Mouse (Mus musculus): ENCODE results near the gene Cfap54.

Gene Cfap54

GRCm38 (mm10) chr10:92791908-92792307 is 289.5 kb downstream of the Cfap54 start:
- ATAC-seq (ENCODE audit: insufficient number of reproducible peaks, low FRiP score, low TSS enrichment), result no peak

- no peak for ATAC-seq (ENCODE audit: insufficient number of reproducible peaks, low FRiP score, low TSS enrichment)
Observed at GRCm38 (mm10) chr10:92791531-92791900, 289.9 kb downstream of the Cfap54 start.

GRCm38 (mm10) chr10:92790893-92791530 is 290.4 kb downstream of the Cfap54 start:
- ATAC-seq (ENCODE audit: insufficient number of reproducible peaks, low FRiP score, low TSS enrichment), result no peak

GRCm38 (mm10) chr10:92790247-92790646 is 291.2 kb downstream of the Cfap54 start:
- no peak for ATAC-seq (ENCODE audit: insufficient number of reproducible peaks, low FRiP score, low TSS enrichment)

GRCm38 (mm10) chr10:92788410-92789096 is 292.9 kb downstream of the Cfap54 start:
- no peak for ATAC-seq (ENCODE audit: insufficient number of reproducible peaks, low FRiP score, low TSS enrichment)

- ATAC-seq (ENCODE audit: insufficient number of reproducible peaks, low FRiP score, low TSS enrichment), result no peak
Observed at GRCm38 (mm10) chr10:92782691-92783090, 298.7 kb downstream of the Cfap54 start.

GRCm38 (mm10) chr10:92754359-92754758 is 327.1 kb downstream of the Cfap54 start:
- ATAC-seq (ENCODE audit: insufficient number of reproducible peaks, low FRiP score, low TSS enrichment), result no peak

GRCm38 (mm10) chr10:92730339-92730738 is 351.1 kb downstream of the Cfap54 start:
- no peak for ATAC-seq (ENCODE audit: insufficient number of reproducible peaks, low FRiP score, low TSS enrichment)

GRCm38 (mm10) chr10:92728723-92729122 is 352.7 kb downstream of the Cfap54 start:
- ATAC-seq (ENCODE audit: insufficient number of reproducible peaks, low FRiP score, low TSS enrichment), result no peak

All from cerebellum, adult (tissue).